Mouse (Mus musculus) frontal cortex, adult (tissue): ENCODE measurements around the gene Sgip1.

Experiments
- ATAC-seq: cut with Nextera tagmentation; 2 replicates; pipeline ENCODE4 v1.9.2; 2017; ENCODE audit warnings: mild to moderate bottlenecking, moderate library complexity, mixed read lengths; ENCODE audit not compliant: low TSS enrichment

The Sgip1 gene

DNA sequence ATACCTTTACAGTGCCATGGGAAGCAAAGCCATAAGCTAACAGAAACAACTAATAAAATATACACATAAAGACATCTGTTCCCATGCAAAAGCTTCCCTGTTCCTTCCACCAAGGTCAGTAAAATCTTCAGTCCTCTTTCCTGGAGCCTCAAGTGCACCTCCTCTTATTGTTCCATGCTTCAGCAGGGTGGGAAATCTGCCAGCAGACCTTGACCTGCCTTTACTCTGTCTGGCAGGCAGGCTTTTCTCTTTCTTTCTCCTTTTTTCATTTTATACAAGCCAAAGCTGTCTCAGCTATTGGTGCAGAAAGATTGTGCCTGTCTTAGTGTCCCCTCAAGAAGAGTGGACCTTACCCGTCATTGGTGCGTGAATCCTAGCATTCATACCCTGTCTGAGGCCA is 154.8 kb downstream of the Sgip1 start:
- no peak for ATAC-seq

DNA sequence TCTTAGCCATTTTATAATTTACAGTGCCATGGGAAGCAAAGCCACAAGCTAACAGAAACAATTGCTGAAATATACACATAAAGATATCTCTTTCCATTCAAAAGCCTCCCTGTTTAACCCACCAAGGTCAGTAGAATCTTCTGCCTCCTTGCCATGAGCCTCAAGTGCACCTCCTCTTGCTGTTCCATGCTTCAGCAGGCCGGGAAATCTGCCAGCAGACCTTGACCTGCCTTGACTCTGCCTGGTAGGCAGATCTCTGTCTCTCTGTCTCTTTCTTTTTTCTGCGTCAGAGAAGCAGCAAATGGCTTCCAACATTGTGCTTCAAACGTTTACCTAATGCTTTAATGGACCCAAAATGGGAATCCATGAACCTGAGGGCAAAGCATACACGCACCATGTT is 157.9 kb downstream of the Sgip1 start:
- no peak for ATAC-seq

DNA sequence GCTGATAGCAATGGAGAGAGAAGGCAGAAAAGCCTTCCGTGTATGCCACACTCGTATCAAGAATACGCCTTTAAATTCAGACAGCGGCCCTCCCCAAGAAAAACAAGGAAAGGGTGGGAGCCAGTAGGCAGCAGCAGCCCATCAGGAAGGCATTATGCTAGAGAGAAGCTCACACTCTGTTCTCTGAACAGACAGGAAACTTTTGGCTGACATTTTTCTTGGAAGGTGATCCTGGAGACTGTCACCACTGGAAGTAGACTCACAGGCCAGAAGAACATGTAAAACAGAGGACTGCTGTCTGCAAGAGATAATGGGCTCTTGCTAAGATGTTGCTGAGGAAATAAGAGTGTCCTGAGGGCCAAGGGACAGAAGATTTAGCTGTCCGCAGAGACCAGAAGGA is 158.6 kb downstream of the Sgip1 start:
- no peak for ATAC-seq

DNA sequence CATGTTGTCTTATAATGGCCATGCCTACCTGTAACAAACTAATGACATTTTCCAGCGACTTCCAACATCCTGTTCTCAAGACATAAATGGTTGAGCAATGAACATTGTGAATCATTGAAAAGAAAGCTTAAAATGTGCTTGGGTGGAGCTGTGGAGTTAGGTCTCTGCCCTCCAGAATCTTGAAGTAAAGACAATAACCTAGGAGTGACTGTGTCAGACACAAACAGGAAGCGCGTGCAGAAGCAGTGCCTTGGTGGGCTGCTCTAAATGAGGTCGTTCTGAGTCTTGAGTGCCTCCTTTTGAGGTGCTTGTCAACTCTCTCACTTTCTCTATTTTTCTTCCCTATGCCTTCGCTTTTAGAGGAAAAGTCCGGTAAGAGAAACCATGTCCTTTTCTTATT is 159.1 kb downstream of the Sgip1 start:
- no peak for ATAC-seq

DNA sequence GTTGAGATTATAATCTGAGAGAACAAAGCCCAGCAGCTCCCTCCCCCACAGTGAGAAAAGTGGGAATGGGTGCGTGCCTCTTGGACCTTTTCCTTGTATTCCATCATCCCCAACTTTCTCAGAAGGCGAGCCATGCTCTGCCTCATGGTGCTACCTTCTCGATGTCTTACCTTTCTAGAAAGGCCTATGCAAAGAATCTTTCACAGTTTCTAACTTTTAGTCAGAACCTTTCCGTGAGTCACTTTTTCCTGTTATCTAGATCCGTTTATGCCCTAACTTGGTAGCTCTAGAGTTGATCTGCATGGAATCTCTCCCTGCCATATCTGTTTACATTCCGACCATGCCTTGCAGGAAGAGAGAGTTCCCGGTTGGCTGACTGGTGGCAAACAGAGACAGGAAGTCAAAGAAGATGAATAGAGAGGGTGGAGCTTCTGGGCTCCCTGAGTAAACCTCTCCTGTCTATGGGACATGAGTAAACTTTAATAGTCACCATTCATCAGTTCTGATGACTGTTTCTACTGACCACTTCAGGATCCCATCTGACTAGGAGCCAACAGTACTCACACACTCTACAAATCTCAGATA is 166.8 kb downstream of the Sgip1 start:
- no peak for ATAC-seq

DNA sequence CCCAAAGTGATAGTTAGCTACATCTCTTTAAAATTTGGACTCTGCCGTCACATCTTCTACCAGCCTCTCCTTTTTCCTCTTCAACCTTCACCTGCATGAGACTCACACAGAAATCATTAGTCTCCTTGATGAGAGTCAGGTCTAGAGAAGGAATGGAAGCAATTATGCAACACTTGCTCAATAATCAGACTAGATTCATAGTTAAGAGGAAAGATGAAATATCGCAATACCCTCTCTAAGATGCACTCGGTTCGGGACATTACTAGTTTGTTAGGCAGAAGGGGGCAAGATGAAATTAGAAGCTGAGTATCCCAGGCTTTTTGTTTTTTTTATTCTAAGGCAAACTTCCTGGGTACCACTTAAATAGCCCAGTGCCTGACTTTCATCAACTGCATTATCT is 169.1 kb downstream of the Sgip1 start:
- ATAC-seq = no peak

DNA sequence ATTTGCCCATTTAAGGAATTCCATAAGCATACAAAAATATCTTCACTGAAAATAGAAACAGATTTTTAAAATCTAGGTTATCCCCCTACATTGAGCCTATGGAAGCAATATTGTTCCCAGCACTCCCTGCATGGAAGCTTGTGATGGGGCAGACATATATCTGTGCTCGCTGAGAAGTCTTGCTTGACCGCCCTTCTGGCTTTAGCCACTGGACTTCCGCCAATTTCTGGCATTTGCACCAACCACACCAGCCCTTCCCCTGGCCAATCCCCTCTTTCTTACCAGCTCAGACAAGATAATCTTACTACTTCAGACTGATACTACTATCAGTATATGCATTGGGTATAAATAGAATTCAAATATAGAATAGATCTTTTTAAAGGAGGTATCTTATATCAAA is 172.1 kb downstream of the Sgip1 start:
- peak; percentile 36; the same call in 1 of the 2 replicates for ATAC-seq

DNA sequence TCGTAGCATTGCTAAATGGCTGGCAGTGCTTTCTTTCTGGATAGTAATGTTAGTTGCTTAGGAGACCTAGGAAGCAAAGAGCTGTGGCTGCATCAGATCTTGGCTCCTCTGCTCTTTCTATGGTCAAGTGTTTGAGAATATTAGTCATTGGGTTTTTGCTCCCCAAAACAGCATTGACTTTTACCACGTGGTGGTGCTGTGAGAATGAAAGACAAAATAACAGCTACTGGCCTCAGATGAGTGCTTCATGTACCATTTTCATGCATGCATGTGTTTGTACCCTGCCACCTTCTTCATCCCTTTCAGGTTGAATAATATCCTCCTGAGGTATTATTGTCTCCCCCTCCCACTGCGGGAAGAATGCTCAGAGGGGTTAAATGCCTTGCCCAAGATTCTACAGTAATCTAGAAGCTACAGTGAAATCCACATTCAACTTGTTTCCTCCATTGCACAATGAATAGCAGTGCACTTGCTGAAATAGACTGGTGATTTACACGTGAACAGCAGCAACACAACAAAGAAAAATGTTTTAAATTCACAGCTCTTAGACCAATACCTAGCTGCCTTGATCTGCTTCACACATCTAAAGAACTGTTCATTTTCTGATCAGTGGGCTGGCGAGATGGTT is 172.7 kb downstream of the Sgip1 start:
- ATAC-seq = no peak

DNA sequence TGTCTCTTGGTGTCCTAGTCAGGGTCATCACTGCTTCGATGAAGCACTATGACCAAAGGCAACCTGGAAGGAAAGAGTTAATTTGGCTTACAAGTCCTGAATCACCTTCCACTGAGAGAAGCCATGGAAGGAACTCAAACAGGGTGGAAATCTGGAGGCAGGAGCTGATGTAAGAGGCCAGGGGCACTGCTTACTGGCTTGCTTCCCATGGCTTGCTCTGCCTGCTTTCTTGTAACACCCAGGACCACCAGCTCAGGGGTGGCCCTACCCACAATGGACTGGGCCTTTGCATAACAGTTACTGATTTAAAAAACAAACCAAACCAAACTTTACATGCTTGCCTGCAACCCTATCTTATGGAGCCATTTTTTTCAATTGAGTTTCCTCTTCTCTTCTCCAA is 177.1 kb downstream of the Sgip1 start:
- no peak for ATAC-seq

DNA sequence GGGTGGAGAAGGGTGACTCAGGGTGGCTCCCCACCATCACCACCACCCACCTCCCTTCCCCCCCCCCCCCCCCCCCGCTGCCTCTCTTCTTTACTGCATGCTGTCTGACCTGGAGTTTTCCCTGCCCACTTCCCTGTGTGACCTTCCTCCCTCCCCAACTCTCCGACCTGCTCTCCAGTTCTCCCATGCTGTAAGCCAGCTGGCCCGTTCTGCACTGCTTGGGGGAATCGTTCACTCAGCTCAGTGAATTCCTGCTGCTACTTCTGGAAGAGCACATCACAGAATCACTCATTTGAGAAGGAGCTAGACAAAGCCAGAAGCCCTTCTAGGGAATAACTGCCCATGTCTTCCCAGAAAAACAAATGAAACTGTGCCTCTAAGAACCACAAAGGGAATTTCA is 188.4 kb downstream of the Sgip1 start:
- no peak for ATAC-seq

DNA sequence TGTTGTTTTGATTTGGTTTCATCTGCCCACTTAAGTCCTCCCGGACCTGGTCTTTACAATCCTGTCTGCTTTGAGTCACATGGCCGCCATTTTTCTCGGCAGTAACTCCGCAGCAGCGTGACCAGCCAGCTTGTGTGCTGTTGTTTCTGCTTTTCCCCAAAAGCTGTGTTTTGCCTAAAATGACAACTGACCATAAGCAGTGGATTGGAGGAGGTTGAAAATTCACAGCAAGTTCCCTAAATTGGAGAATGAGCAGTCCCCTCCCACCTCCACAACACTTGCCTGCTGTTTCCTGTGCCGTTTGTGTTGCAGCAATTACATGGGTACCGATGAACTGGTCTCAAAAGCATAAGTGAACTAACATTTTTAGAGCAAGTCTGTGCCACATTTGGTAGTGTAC is 189.6 kb downstream of the Sgip1 start:
- ATAC-seq = peak; percentile 71

DNA sequence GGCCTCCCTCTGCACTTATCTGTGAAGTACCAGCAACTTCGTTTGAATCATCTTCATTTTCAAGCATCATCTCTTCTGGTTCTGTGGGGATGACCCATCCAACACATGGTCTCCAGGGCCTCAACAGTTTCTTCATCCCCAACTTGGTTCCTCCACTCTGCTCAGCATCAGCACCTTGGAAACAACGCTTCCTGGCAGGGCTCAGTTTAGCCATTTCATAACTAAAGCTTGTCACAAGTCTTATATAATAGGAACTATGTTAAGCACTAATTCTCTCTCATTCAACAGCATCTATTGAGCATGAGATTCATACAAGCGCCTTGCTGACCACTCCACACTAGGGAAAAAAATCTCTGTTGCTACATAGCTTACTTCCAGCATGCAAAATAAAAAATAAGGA is 199.2 kb downstream of the Sgip1 start:
- peak; percentile 79 for ATAC-seq

DNA sequence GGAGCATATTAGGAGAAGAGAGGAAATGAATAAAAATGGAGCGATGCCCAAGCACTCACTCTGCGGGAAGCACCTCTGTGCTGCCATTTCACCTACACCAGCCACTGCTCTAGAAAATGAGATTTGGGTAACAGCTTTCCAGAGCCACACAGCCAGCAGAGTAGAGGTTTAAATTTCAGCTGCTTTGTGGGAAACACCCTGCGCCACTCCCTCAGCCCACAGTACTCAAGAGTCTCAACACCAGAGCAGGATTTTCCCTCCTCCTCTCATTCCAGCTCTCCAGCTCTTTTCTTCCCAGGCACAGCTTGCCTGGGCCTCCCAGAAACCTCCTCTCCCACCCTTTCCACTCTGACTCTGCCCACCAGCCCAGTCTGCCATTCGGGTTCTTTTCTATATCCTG is 199.6 kb downstream of the Sgip1 start:
- ATAC-seq = peak; percentile 94

DNA sequence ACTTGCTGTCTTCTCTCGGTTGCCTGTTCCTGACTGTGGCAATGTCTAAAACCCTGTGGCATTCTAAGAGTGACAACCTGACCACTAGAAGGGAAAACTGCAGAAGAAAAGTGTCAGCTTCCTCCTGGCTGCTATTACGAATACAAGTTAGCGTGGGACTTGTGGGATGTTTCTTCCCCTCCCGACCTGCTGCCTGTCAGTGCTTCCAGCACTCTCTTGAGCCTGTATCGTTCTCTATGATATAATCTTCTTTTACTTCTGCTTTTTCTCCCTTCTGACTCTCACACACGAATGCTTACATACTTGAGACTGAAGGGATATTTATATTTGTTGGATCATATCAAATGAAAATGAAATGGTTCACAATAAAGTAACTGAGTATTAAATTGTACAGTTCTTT is 203.2 kb downstream of the Sgip1 start:
- ATAC-seq = no peak

DNA sequence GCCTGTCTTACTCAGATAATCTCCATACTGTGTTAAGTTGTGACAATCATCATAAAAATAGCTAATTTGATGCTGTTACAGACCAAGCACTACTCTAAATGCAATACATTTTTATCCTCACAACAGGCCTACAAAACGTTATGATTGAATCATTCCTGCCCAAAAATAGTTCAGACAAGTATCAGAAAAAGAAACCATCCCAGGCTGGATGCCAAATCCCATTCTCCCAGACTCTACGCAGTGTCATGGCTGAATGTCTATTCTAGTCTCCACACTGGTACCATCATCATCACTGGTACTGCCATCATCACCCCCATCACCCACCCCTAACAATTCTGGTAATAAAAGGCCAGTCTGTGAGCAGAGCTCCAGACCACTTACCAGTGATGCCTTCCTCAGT is 211.4 kb downstream of the Sgip1 start:
- peak; percentile 81 for ATAC-seq

DNA sequence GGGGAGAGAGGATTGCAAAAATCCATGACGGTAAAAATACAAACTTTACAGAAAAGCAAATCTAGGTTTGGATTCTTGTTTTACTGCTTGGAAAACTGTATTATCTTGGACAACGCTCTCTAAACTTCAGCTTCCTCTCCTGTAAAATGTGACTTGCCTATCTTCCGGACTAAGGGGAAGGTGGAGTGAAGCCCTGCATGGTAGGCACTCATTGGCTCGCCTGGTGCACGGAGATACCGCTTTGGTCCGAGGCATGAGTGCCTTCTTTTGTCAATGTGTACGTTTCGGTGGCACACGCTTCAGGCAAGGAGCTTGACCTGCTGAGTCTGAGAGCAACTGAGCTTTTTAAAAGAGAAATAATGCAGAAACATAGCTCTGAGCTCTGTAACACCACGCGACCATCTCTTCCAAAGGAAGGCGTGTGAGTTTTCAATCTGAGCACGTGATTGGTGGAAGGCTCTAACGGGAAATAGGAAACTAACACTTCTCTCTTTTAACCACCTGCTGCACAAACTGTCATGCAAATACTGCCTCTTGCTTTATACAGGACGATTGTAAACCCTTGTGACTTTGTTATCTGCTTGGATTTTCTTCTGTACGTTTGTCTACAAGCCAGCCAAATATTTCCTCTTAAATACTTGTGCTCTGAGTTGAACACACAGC is 214.3 kb downstream of the Sgip1 start:
- no peak for ATAC-seq

DNA sequence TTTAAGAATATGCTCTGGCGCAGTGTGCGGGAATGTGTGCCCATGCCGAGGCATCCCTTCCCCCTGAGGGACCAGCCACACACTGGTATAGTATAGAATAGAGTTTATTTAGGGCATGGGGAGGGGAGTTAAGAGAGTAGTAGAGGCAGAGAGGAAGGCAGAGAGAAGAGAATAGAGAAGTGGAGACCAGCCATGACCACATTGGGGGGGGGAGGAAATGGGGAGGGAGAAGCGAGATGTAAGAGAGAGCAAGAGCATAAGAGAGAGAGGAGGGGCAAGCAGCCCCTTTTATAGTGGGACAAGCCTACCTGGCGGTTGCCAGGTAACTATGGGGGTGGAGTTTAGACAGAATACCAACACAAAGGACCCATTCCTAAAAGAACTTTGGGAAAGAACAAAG is 218.3 kb downstream of the Sgip1 start:
- ATAC-seq = no peak

DNA sequence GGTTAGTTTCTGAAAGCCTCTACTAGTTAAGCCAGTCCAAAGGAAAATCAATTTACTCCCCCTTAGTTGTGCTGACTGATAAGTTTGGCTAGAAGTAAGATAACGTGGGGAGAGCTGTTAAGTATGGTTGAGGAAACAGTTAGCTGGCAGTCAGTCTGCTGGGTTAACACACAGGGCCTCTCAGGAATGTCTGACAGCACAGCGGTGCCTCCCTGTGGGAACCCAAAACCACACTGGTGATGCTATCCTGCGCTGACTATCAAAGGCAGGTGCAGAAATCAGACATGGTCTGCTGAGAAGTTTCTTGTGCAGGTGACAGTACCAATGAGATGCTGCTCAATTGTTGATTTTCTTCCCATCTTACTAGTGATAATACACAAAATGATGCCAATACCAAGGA is 223.1 kb downstream of the Sgip1 start:
- ATAC-seq = no peak

DNA sequence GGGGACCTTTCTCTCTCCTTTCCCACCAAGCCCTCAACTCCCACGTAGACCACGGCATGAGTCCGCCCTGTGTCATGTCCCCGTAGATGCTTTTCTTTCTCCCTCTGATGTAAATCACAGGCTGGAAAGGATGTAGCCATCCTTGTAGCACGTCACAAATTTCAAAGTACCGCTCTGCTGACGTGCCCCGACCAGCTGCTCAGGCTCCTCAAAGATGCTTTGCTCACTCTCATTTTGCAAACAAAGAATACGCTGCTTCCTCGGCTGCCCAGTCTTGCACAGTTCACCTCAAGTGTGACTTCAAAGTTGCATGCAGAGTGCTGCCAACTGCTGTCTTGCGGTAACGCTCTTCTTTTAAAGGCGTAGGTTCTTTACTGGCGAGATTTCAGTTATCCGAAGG is 226.7 kb downstream of the Sgip1 start:
- no peak for ATAC-seq

DNA sequence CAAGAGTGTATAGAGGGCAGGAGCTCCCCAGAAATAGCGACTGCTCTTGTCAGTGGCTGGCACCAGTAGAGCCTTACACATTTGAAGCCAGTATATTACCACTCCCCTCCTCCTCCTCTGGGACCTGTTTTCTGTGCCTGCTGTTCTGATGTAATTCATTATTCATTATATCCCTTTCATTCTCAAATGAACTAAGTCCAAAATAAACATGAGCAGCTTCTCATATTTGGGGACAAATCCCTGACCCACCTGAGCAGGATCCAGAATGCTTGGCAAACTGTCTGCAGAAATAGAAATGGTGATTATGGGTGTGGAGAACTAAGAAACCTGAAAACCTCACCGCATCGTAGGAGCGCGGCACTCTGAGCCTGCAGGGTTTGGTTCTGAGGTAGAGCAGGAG is 228.5 kb downstream of the Sgip1 start:
- no peak for ATAC-seq

DNA sequence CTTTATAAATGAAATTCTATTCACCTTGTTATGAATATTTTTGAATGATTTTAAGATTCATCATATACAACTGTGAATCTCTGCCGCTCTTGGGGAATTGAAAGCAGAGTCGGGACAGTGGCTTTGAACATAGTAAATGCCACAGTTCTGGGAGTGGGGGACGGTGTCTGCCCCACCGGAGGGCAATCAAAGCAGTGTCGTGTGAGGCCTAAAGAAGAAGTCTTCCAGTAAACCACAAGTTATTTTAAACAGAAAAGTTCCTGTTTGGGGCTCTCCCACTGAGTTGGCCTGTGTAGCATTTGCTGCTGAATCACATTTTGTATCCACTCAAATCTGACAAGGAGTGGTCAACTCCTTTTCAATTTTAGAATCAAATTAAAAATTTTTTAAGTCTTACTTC is 230.1 kb downstream of the Sgip1 start:
- ATAC-seq = no peak

DNA sequence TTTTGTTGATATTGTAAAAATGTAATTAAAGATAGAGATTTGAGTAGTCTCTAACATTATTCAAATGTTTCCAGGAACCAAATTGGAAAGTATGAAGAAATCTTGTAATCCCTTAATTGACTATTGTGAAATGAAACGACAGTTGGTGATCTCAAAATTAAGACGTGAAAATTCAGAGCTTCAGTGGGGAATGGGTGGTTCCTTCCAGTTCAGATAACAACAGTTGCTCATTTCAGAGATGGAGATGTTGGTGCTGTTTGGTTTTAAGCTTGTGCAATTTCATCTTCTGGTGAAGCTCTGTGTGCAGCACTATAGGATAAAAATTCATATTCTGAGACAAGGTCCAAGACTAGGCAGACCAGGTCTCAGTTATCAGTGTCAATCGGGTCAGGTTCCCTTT is 231.0 kb downstream of the Sgip1 start:
- no peak for ATAC-seq

DNA sequence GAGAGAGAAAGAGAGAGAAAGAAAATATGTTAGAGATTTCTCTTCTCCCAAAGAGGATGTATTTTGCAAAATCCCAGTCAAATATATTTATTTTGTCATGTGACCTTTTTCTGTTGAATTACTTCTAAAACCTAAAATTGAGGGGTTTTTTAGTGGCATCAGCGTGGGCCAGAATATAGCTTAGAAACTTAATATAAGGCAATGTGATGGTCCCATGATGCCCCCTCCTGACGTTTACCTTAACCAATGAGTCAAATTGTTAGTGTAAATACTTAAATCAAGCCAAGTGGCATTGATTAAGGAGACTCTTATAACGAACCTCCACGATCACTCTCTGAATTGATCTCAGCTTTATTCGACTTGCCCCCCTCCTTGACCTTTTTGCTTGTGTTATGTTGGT is 233.1 kb downstream of the Sgip1 start:
- ATAC-seq = no peak
